Mouse (Mus musculus) CH12.LX (cell line): ENCODE results near the gene Eya2. TPM values are rescaled to one million over a fixed set of nuclear protein-coding genes. Genes with fewer than 3 reads are reported as not detected.

Source experiments
- DNase-seq: peaks from one replicate; pipeline ENCODE4 v3.0.0-alpha.2; 2013; ENCODE audit errors: extremely low read depth
- H3K27ac ChIP-seq: 2 replicates; pipeline ENCODE4 v1.5.1; 2012; ENCODE audit warnings: low read depth, mild to moderate bottlenecking, control low read depth, moderate library complexity; ENCODE audit not compliant: insufficient read depth
- H3K27me3 ChIP-seq: replicated peaks from 2 replicates; pipeline ENCODE3; 2012; ENCODE audit warnings: inconsistent platforms
- H3K36me3 ChIP-seq, 2 experiments: replicated peaks in 1 of 2; 2 replicates each; pipeline versions ENCODE3 to v1.6.1; 2012; ENCODE audit warnings: inconsistent platforms in 1 of 2, low read length in 1 of 2, mild to moderate bottlenecking in 1 of 2, mixed read lengths in 1 of 2, moderate library complexity in 1 of 2; ENCODE audit not compliant: control insufficient read depth in 1 of 2, insufficient read depth in 1 of 2
- H3K4me1 ChIP-seq, 2 experiments: 2 replicates each; pipeline ENCODE4 v1.6.1; 2012; ENCODE audit warnings: inconsistent platforms in 1 of 2, moderate library complexity in 1 of 2; ENCODE audit not compliant: insufficient read depth in 2 of 2, control insufficient read depth in 1 of 2
- H3K4me2 ChIP-seq: 2 replicates; pipeline ENCODE4 v1.6.1; 2012; ENCODE audit warnings: low read depth, mild to moderate bottlenecking, control low read depth; ENCODE audit not compliant: poor library complexity, insufficient read depth, severe bottlenecking
- H3K4me3 ChIP-seq, 3 experiments: fragments of 150-350 bp in 1 of 3; sonication (generic) in 1 of 3; replicated peaks in 1 of 3; 2 replicates each; pipeline versions ENCODE3 to v1.5.1; 2011 to 2012; ENCODE audit warnings: low read depth in 2 of 3, low read length in 2 of 3, mild to moderate bottlenecking in 2 of 3, moderate library complexity in 2 of 3, control low read depth in 1 of 3, improper control_type of control experiment in 1 of 3, inconsistent platforms in 1 of 3, mixed read lengths in 1 of 3; ENCODE audit not compliant: poor library complexity in 1 of 3
- H3K79me2 ChIP-seq: replicated peaks from 2 replicates; pipeline ENCODE4 v1.6.1; 2012; ENCODE audit warnings: mild to moderate bottlenecking, moderate library complexity; ENCODE audit not compliant: control insufficient read depth, poor library complexity, insufficient read depth, severe bottlenecking; ENCODE audit errors: extremely low read depth
- H3K9ac ChIP-seq: 2 replicates; pipeline ENCODE4 v1.6.1; 2012; ENCODE audit warnings: low read depth, mild to moderate bottlenecking, control low read depth, moderate library complexity; ENCODE audit not compliant: insufficient read depth
- H3K9me3 ChIP-seq: replicated peaks from 2 replicates; pipeline ENCODE3; 2012; ENCODE audit warnings: low read length, inconsistent platforms, mixed read lengths
- CHD1 ChIP-seq: IDR thresholded peaks from 2 replicates; pipeline ENCODE4 v1.6.1; 2012; ENCODE audit warnings: low read depth, low read length, improper control_type of control experiment, inconsistent platforms
- CHD2 ChIP-seq: IDR thresholded peaks from 2 replicates; pipeline ENCODE4 v1.6.1; 2011; ENCODE audit warnings: low read length, improper control_type of control experiment
- ELF1 ChIP-seq: IDR thresholded peaks from 2 replicates; pipeline ENCODE4 v1.6.1; 2014; ENCODE audit warnings: low read depth, mild to moderate bottlenecking, inconsistent platforms, low read length, improper control_type of control experiment
- HCFC1 ChIP-seq: IDR thresholded peaks from 2 replicates; pipeline ENCODE4 v1.6.1; 2012; ENCODE audit warnings: low read depth, mild to moderate bottlenecking, inconsistent platforms, low read length, improper control_type of control experiment
- IRF4 ChIP-seq: IDR thresholded peaks from 2 replicates; pipeline ENCODE4 v1.6.1; 2014; ENCODE audit warnings: low read depth, mild to moderate bottlenecking, inconsistent platforms, low read length, improper control_type of control experiment
- JUND ChIP-seq: conservative IDR thresholded peaks from 2 replicates; pipeline ENCODE4 v1.6.1; 2011; ENCODE audit warnings: low read depth, low read length, improper control_type of control experiment
- KAT2A ChIP-seq: IDR thresholded peaks from 2 replicates; pipeline ENCODE4 v1.6.1; 2012; ENCODE audit warnings: low read length, improper control_type of control experiment, inconsistent platforms; ENCODE audit not compliant: insufficient replicate concordance
- MAX ChIP-seq: IDR thresholded peaks from 2 replicates; pipeline ENCODE4 v1.6.1; 2011; ENCODE audit warnings: low read length, improper control_type of control experiment
- MEF2A ChIP-seq: IDR thresholded peaks from 2 replicates; pipeline ENCODE4 v1.6.1; 2014; ENCODE audit warnings: low read depth, mild to moderate bottlenecking, inconsistent platforms, low read length, improper control_type of control experiment, borderline replicate concordance
- MYC ChIP-seq: IDR thresholded peaks from 2 replicates; pipeline ENCODE4 v1.6.1; 2011; ENCODE audit warnings: low read depth, mild to moderate bottlenecking, improper control_type of control experiment, low read length
- NELFE ChIP-seq: IDR thresholded peaks from 2 replicates; pipeline ENCODE4 v1.6.1; 2011; ENCODE audit warnings: low read depth, low read length, improper control_type of control experiment
- NRF1 ChIP-seq: IDR thresholded peaks from 2 replicates; pipeline ENCODE4 v1.6.1; 2014; ENCODE audit warnings: low read depth, mild to moderate bottlenecking, inconsistent platforms, low read length, improper control_type of control experiment, moderate library complexity
- POLR2A ChIP-seq: IDR thresholded peaks from 2 replicates; pipeline ENCODE4 v1.6.1; 2011; ENCODE audit warnings: low read depth, mild to moderate bottlenecking, improper control_type of control experiment, low read length
- SIN3A ChIP-seq: IDR thresholded peaks from 2 replicates; pipeline ENCODE4 v1.6.1; 2012; ENCODE audit warnings: low read length, improper control_type of control experiment, inconsistent platforms
- SMC3 ChIP-seq: IDR thresholded peaks from 2 replicates; pipeline ENCODE4 v1.6.1; 2011; ENCODE audit warnings: low read depth, low read length, improper control_type of control experiment
- TBP ChIP-seq: conservative IDR thresholded peaks from 2 replicates; pipeline ENCODE4 v1.6.1; 2011; ENCODE audit warnings: low read depth, low read length, improper control_type of control experiment
- TCF12 ChIP-seq: IDR thresholded peaks from 2 replicates; pipeline ENCODE4 v1.6.1; 2014; ENCODE audit warnings: low read depth, mild to moderate bottlenecking, inconsistent platforms, low read length, improper control_type of control experiment
- USF1 ChIP-seq: IDR thresholded peaks from 2 replicates; pipeline ENCODE4 v1.6.1; 2014; ENCODE audit warnings: low read depth, mild to moderate bottlenecking, inconsistent platforms, low read length, improper control_type of control experiment
- ZKSCAN1 ChIP-seq: IDR thresholded peaks from 2 replicates; pipeline ENCODE4 v1.6.1; 2012; ENCODE audit warnings: low read depth, inconsistent platforms, low read length, improper control_type of control experiment, borderline replicate concordance
- ZNF384 ChIP-seq: IDR thresholded peaks from 2 replicates; pipeline ENCODE4 v1.6.1; 2012; ENCODE audit warnings: low read depth, low read length, improper control_type of control experiment, inconsistent platforms
- dilution Hi-C: fragments of 300-500 bp; cut with MboI; formaldehyde crosslinking; loops from 2 replicates; pipeline ENCODE4 v1.14.3; 2020; ENCODE audit warnings: low sequenced_read_pairs; ENCODE audit not compliant: extremely low pct_unique_long_range_greater_than_20kb, extremely low pct_ligation_motif_present
- in situ Hi-C: fragments of 300-500 bp; cut with MboI; formaldehyde crosslinking; loops from 3 replicates; pipeline ENCODE4 v1.14.3; 2019; ENCODE audit warnings: low sequenced_read_pairs, low pct_ligation_motif_present, low pct_unique_long_range_greater_than_20kb, mixed read lengths
- polyA plus RNA-seq: library from polyadenylated mRNA; unstranded; fragments of >175 nt; gene quantifications from 2 replicates; pipeline ENCODE4 v1.2.1, GENCODE M21; 2012; ENCODE audit warnings: low read depth; ENCODE audit not compliant: insufficient read length
- total RNA-seq, 2 experiments: library from RNA; depleted of rRNA; stranded (reverse); fragments of 300-350 nt in 1 of 2; fragments of >200 nt in 1 of 2; gene quantifications; 2 replicates each; pipeline ENCODE4 v1.2.3; 2012 to 2014

Eya2 gene
- total and polyA plus RNA-seq, 3 experiments: not detected

- H3K27ac ChIP-seq: no peak overlapping the region
- dilution Hi-C loops (no loop called here), in situ Hi-C loops (no loop called here)
- H3K9me3 ChIP-seq: peaks cover 11% of the 10 kb centered on the region
- TF ChIP-seq USF1 (no peak), NELFE (no peak), CHD1 (no peak), KAT2A (no peak), SIN3A (no peak), MAX (no peak), MEF2A (no peak), TCF12 (no peak), ZNF384 (no peak), CHD2 (no peak), ZKSCAN1 (no peak), HCFC1 (no peak), SMC3 (no peak), TBP (no peak), ELF1 (no peak), JUND (no peak), MYC (no peak)
- no peaks in the 10 kb centered on the region for H3K79me2 ChIP-seq
- no peak for DNase-seq
- no peak overlapping the region for H3K4me2 ChIP-seq
- H3K36me3 ChIP-seq: no peaks in the 10 kb centered on the region
- no peak overlapping the region for H3K9ac ChIP-seq
- H3K4me3 ChIP-seq: no peak overlapping the region
- H3K4me1 ChIP-seq: no peaks in the 10 kb centered on the region
- peaks cover 70% of the 10 kb centered on the region for H3K27me3 ChIP-seq
Measured at GRCm38 (mm10) chr2:165584563-165584962, 10.3 kb upstream of the Eya2 start.

DNA sequence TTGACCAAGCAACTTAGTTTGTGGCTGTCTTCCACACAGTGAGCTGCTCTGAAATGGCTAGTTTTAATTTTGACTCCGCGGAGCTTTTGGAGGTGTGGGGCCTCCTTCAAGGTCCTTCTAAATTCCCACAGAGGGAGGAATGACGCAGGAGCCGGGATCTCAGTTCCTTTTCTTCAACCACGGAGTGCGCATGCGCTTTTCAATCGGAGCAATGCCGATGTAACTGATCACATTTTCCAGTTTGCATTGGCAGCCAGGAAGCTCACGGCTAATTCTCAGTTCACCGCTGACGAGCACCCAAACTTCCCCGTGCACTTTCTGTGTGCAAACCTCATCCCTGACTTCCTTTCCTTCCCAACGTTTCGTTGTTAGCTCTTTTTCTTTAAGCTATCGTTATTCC lies 4.1 kb upstream of the Eya2 start:
- H3K9ac ChIP-seq: no peak overlapping the region
- peaks cover 54% of the 10 kb centered on the region for H3K27me3 ChIP-seq
- dilution Hi-C loops: no loop called here
- no peak overlapping the region for H3K4me2 ChIP-seq
- in situ Hi-C loops: no loop called here
- no peaks in the 10 kb centered on the region for H3K9me3 ChIP-seq
- no peaks in the 10 kb centered on the region for H3K36me3 ChIP-seq
- peak; percentile 21; the same call in 1 of the 2 replicates for TF ChIP-seq IRF4
- no peak for TF ChIP-seq POLR2A
- peak; percentile 70 for TF ChIP-seq NRF1
- no peak overlapping the region for H3K27ac ChIP-seq
- no peak overlapping the region for H3K4me3 ChIP-seq
- DNase-seq: peak; percentile 66
- H3K79me2 ChIP-seq: no peaks in the 10 kb centered on the region
- H3K4me1 ChIP-seq: peaks cover 0 to 12% of the 10 kb centered on the region in 2 experiments; a peak in 3 of 4 replicates
